Mouse (Mus musculus) left cerebral cortex, adult 11 months (tissue): ENCODE data around the gene Cdk14.
A peak's percentile ranks its signal among the peaks of the same experiment; 100 is the strongest.

Experiments
- DNase-seq: peaks from one replicate; pipeline ENCODE4 v3.0.0; 2022; ENCODE audit warnings: low spot score

The Cdk14 gene

DNA sequence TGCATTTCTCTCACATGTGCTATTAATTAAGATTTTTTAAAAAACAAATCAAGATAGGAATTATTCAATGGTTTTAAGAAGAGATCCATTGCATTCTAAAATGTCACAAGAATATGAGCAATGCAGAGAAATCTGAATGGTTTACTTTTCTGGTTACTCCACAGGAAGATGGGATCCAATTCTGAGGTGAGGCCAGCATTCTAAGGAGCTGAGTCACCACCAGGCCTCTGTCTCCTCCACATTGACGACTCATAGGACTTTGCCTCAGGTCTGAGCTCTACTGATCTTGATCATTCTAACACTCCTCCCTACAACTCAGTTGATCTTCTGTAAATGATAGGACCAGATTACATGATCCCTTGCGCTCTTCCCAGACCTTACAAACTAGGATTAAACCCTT lies 239.4 kb downstream of the Cdk14 start:
- DNase-seq = no peak

DNA sequence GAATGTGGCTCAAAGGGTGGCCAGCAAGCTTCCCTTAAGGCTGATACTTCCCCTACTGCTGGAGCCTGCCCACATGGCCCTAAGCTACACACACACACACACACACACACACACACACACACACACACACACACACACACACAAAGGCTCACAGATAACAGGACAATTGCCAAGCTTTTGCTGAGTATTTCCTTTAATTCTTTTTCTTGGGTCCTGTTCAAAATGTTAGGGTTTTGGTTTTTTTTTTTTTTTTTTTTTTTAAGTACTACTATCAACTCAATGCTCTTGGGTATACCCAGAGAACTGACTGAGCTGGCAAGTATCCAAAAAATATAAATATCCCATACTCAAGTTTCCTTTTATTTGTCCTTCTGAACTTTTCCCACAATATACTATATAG lies 239.8 kb downstream of the Cdk14 start:
- no peak for DNase-seq

- no peak for DNase-seq
These were observed 244.1 kb downstream of the Cdk14 start for GRCm38 (mm10) chr5:5176052-5176451.

DNA sequence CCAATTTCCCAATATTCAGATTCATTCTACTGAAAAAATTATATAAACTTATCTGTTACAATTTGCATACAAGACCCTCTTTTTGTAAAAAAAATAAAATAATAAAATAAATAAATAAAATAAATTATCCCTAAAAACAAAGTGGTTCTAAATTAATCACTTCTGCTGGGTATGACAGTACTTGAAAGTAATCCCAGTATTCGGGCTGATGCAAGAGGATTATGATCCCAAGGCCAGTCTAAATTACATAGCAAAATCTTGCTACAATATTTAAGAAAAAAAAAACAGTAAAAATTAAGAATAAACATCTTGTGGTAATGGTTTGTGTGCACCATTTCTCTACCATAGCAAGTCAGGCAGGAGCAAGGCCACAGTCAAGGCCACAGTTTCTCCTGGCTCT lies 244.5 kb downstream of the Cdk14 start:
- no peak for DNase-seq

- DNase-seq = no peak
These were observed 245.0 kb downstream of the Cdk14 start for GRCm38 (mm10) chr5:5175090-5175489.

- DNase-seq = no peak
These were observed 254.0 kb downstream of the Cdk14 start for GRCm38 (mm10) chr5:5166086-5166485.

DNA sequence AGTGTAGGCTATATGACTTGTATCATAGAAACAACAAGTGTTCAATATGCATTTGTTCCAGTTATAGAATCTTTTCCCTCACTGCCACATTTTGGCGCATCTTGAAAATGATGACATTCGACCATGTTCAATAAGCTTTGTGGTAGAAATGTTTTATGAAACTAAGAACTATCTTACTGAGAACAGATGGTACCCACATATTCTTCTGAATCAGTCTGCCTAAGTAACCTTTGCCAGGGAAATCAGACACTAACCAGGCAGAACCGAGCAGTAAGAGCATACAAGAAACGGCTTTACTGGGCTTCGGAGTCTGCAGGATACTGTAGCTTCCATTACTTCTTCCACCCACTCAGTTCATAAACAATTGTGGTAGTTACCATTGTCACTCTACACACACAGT lies 255.8 kb downstream of the Cdk14 start:
- DNase-seq = no peak

DNA sequence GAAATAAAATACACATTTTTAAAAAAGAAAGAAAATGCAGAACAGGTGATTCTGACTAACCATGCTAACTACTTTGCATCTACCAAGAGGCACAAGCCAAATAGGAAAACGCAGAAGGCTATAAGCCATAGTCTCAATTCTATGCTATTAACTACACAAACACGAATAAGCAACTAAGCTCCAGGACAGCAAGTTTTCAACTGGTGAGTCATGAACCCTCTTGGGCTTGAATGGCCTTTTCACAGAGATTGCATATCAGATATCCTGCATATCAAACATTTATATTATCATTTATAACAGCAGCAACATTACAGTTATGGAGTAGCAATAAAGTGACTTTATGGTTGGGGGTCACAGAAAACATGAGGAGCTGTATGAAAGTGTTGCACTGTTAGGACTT lies 256.3 kb downstream of the Cdk14 start:
- DNase-seq = no peak

- no peak for DNase-seq
These were observed 260.6 kb downstream of the Cdk14 start for GRCm38 (mm10) chr5:5159521-5159920.

- no peak for DNase-seq
These were observed 280.3 kb downstream of the Cdk14 start for GRCm38 (mm10) chr5:5139855-5140254.

DNA sequence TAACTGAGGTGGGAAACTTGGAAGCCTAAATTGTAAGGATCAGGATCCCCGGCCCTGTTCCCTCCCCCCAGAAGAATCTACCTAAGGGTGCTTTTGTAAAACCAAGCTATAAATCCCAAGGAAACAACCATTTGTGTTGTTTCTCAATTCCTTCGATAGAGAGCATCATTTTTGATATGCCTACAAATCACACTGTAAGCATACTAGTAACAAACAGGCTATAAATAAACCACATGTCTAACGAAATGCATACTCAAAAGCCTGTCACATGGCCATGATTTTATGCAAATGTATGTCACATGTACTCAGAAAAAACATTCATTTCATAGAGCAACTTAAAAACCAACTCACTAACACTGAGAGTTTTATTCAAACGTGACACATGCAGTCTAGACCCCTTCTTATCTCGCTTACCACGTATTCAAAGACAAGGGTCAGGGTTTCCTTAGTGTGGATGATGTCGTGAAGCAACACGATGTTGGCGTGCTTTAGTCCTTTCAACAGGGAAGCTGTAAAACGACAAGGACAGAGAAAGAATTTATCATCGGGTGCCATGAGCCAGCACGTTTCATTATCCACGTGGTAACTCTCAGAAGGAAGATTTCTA lies 285.1 kb downstream of the Cdk14 start:
- no peak for DNase-seq

DNA sequence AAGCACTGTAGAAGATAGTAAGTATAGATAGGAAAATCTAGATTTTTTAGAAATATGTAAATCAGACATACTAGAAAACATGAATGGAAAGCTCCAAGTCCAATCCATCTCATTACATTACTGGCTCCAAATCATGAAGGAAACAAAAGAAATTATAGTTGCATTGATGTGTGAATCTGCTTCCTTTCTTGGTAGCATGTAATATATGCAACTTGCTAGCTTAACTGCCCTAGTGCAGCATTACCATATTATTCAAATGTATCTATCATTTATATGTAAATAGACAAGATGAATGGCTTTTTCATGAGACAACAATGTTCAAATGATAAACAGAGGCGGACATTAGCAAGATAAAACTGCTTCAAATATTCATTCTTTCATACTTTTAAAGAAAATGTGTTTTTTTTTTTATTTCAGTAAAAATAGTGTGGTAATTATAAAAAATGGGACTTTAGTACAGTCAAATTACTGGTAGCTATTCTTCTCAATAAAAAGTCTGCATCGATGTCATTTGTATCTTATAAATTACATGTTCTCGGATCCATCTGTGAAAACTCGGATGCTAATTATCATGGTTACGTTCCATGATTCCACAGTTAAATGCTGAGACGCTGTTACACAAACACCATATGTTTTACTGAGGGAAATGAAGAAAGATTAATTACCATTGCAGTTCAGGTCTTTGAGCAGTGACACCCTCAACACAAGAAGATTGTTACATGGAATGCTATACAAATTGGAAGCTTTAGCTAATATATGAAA lies 285.8 kb downstream of the Cdk14 start:
- DNase-seq = no peak

DNA sequence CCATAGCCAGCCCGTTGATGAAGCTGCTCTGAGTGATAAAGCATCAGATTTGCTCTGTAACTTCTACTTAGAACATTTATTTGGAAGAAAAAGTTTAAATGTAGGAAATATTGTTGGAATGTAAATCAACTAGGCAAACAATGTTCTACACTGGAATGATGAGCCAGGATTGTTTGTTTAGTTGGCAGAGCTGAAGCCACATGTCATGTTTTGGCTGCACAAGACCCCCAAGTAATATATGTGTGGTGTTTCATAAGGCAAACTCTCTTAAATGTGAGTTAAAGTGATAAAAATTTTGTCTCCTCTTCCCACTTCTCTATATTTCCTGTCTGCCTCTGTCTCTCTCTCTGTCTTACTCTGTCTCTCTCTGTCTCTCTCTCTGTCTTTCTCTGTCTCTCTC lies 291.3 kb downstream of the Cdk14 start:
- no peak for DNase-seq

DNA sequence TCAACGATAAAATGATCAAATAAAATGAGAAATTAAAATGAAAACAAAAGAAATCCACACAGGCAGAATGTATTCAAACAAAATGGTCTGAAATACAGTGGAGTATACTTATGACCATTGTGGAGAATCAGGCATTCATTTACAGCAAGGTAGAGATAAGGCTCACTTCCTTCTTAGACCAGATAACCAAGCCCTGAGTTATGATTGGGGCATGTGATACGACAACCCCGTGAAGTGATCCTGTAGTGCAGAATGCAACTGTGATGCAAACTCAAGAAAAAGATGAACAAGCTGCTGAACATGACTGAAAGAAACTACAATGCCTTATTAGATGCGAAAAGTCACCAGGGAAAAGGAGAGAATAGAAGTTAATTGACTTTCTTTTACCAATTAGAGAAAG lies 295.5 kb downstream of the Cdk14 start:
- no peak for DNase-seq

DNA sequence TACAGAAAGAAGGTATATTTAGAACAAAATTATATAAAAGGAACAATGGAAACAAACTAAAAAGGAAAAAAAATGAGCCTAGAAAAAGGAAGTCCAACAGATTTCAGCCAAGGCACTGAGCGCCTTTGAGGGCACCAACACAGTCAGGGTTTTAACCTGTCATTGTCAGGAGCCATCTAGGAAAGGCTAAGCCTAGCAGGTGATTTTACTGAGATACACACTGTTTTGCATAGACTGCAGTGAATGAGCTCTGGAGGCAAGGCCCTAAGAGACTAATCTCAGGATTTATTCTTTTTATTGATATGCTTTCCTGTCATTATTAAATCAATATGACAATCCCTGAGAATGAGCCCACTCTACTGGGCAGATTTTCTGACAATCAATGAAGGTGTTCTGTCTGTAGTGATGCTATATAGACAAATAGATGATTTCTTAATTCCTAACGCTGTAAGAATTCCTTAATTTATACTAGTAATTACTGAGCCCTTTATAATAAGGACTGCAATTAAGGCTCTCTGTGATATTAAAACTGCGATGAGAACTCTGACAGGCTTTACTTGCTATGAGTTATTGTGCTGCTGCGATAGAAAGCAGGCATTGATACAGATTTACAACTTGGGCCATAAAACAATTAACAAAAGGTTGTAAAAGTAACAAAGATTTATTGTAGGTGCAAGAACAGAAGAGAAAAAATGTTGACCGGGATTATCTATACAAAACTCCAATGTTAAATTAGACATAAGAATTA lies 303.2 kb downstream of the Cdk14 start:
- no peak for DNase-seq

DNA sequence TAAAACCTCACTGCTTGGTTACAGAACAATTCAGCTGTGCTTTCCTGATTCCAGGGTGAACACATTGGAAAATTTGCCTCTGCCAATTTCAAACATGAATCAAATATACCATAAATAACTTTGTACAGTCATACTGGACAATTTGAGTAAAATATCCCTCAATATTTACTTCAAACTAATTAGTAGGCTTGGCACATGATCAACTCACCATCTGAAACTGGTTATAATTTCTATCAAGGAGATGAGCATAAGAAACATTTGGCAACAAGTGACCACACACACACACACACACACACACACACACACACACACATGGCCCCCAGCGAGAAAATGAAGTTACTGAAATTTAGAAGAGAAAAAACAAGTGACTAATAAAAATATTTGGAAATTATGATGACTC lies 304.6 kb downstream of the Cdk14 start:
- no peak for DNase-seq

DNA sequence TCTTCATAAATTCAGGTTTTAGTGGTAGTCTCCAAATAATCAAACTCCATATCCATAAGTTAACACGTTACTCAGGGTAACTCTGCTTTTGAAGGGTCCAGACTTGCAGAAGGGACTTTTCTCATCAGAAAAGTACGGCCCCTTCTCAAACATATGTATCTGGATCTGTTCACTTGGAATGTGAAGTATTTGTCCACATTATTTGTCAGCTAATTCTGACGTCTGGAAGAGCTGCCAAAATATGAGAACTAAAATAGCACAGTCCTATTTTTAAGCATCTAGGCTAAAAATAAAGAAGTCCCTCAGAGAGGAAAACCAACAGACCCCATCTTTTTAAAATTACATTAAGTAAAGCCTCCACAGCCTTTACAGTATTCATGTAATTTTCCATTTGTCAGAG lies 310.5 kb downstream of the Cdk14 start:
- DNase-seq = no peak

- DNase-seq = no peak
These were observed 311.1 kb downstream of the Cdk14 start for GRCm38 (mm10) chr5:5109017-5109416.

- no peak for DNase-seq
These were observed 323.7 kb downstream of the Cdk14 start for GRCm38 (mm10) chr5:5096248-5096915.

DNA sequence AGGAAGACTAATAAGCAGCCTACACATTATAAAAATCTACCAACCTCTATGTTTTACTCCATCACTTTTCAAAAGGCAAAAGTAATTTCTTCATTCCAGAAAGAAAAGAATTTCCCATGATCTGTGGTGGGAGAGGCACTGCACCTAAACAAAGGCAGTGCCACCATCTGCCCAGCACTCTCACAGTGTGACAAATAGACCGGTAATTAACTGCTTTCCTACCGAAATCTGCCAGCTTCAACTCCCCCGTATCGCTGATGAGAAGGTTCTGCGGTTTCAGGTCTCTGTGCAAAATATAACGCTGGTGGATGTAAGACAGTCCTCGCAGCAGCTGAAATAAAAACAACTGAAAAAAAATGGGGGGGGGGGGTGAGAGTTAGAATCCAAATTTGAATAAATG lies 327.4 kb downstream of the Cdk14 start:
- peak; percentile 19 for DNase-seq

GRCm38 (mm10) chr5:5071526-5071925 lies 348.6 kb downstream of the Cdk14 start:
- DNase-seq = no peak

GRCm38 (mm10) chr5:5064686-5065085 lies 355.4 kb downstream of the Cdk14 start:
- no peak for DNase-seq
